Mouse (Mus musculus) olfactory bulb, adult 2 months (tissue): ENCODE measurements at regions not wholly inside any gene's neighbourhood (a gene's known extent, or its start where the extent isn't known, plus 50 kb on each side); places are given as distances from the start of the nearest gene placed in this dataset.

Experiments
- CTCF ChIP-seq: fragments of 200-500 bp; IDR thresholded peaks from 2 replicates; pipeline ENCODE4 v1.5.1; 2012; ENCODE audit warnings: low read depth, mild to moderate bottlenecking, low read length, moderate library complexity; ENCODE audit not compliant: insufficient read depth
- POLR2A ChIP-seq: fragments of 200-500 bp; IDR thresholded peaks from 2 replicates; pipeline ENCODE4 v1.6.1; 2012; ENCODE audit warnings: mild to moderate bottlenecking, low read depth, low read length, moderate library complexity; ENCODE audit not compliant: insufficient read depth

GRCm38 (mm10) chr1:181299826-181300225 lies 52.6 kb upstream of the Cnih3 start:
- TF ChIP-seq CTCF (no peak), POLR2A (no peak)
